Comparison of ENCODE assay signal across 15 mouse cellular contexts in the genomic region with DNA sequence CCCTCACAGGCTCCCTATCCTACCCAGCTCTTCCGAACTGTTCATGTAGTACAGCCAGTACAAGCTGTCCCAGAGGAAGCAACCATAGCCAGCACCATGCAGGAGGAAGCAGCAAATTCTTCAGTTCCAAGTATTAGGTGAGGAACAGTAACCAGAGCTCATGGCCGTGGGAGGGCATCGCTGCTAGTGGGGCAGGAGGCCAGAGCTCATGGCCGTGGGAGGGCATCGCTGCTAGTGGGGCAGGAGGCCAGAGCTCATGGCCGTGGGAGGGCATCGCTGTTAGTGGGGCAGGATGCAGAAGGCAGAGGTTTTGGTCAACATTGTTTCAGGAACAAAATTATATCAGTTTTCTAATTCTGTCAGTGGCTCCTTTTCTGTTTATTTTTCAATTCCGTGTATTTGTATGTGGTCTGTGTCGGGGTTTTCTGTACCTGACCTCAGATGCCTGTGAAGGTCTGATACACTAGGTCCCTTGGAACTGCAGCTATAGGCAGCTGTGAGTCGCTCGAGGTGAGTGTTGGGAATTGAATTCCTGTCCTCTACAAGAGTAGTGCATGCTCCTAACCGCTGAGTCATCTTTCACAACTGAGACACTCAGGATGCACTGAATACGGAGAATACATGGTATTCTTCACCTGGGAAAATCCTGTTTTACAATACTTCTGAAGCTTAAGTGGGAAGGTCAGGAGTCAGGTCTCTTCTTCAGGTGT.
"Had no signal": no experiment of that assay in that cellular context is flagged by ENCODE, and none has a peak within 500 bp of the region (broad histone marks: within the 10 kb centered on the region; RNA-seq: fewer than 3 reads in every experiment).

No protein-coding gene starts in this region.

- H3K9ac ChIP-seq: limb, embryonic 13.5 days; liver, embryonic 14.5 days; liver, postnatal 0 days; lung, embryonic 14.5 days had no signal

- DNase-seq: kidney, adult 9 months; kidney, postnatal 25 days; layer of hippocampus, adult 9-11 months; liver, postnatal 0 days; lung, embryonic 14.5 days; midbrain, embryonic 14.5 days; thymus, postnatal 25 days had no signal

- H3K9me3 ChIP-seq: limb, embryonic 10.5 days; limb, embryonic 13.5 days; midbrain, embryonic 10.5 days had no signal

- H3K4me1 ChIP-seq: limb, embryonic 13.5 days; midbrain, embryonic 10.5 days had no signal

- H3K27ac ChIP-seq: kidney, postnatal 0 days; layer of hippocampus, adult 2 months; limb, embryonic 10.5 days; limb, embryonic 13.5 days; liver, embryonic 14.5 days; macrophage; midbrain, embryonic 10.5 days had no signal

- H3K4me2 ChIP-seq: limb, embryonic 13.5 days; lung, embryonic 14.5 days had no signal

- H3K4me3 ChIP-seq: layer of hippocampus, adult 2 months; limb, embryonic 10.5 days; limb, embryonic 13.5 days; midbrain, embryonic 10.5 days had no signal

- ATAC-seq: liver, postnatal 0 days; lung, postnatal 0 days had no signal

- H3K27me3 ChIP-seq: limb, embryonic 13.5 days had no signal
